Mouse (Mus musculus): ENCODE measurements around the gene Sept11. TPM values are rescaled to one million over a fixed set of nuclear protein-coding genes. Genes with fewer than 3 reads are reported as not detected.
A peak's percentile ranks its signal among the peaks of the same experiment; 100 is the strongest.

Gene Sept11
- total and polyA plus RNA-seq, 3 experiments = 20.4 to 96.1 (median 46.1) TPM

- peaks cover 51% of the 10 kb centered on the region for H3K36me3 ChIP-seq (replicated peaks)
- H3K27me3 ChIP-seq (ENCODE audit: insufficient read depth, low read length) = no peaks in the 10 kb centered on the region
- no peaks in the 10 kb centered on the region for H3K9me3 ChIP-seq (replicated peaks)
- H3K4me1 ChIP-seq (ENCODE audit: insufficient read depth, low read depth, low read length) = peaks cover 35% of the 10 kb centered on the region
- DNase-seq (ENCODE audit: low spot score) = no peak
- no peak for TF ChIP-seq GATA2 (IDR thresholded peaks at IDR 0.05; ENCODE audit: borderline replicate concordance, low read depth, low read length)
- no peak for TF ChIP-seq POLR2AphosphoS5 (IDR thresholded peaks at IDR 0.05; ENCODE audit: insufficient replicate concordance, low read depth, low read length)
- no peak for TF ChIP-seq GATA1 (IDR thresholded peaks at IDR 0.05; ENCODE audit: borderline replicate concordance, low read length)
- no peak for TF ChIP-seq CTCF (IDR thresholded peaks at IDR 0.05; ENCODE audit: low read depth, low read length)
- no peak for TF ChIP-seq TAL1 (conservative IDR thresholded peaks at IDR 0.05; ENCODE audit: low read depth, low read length)
- H3K4me3 ChIP-seq (ENCODE audit: low read depth, low read length) = no peak overlapping the region
- no peak for ATAC-seq (ENCODE audit: extremely low read depth, insufficient number of reproducible peaks, low FRiP score, poor library complexity, severe bottlenecking)
Measured at GRCm38 (mm10) chr5:93128765-93129164, 35.5 kb downstream of the Sept11 start.

DNA sequence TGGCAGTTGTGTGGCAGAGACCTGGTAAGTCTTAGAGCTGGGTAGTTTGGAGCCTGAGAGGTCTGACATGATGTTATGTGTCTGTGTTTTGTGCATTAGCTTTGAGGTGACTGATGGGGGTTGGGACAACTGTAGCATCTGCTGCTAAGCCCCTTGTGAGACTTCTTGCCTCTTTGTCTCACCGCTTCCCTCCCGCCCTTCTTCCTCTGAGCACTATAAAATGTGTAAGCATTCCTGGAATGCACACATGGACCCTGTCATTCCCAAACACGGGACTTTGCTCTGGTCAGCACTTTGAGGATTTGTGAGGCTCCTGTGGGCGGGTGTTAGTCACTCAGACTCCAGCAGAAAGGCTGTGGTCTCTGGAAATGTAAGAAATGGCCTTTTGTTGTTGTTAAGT lies 36.7 kb downstream of the Sept11 start:
- Histone ChIP-seq H3K36me3 (replicated peaks) (peaks cover 42% of the 10 kb centered on the region), H3K9me3 (replicated peaks) (no peaks in the 10 kb centered on the region), H3K27me3 (ENCODE audit: insufficient read depth, low read length) (no peaks in the 10 kb centered on the region), H3K4me3 (ENCODE audit: low read depth, low read length) (no peak overlapping the region), H3K4me1 (ENCODE audit: insufficient read depth, low read depth, low read length) (peaks cover 35% of the 10 kb centered on the region)
- TF ChIP-seq CTCF (IDR thresholded peaks at IDR 0.05; ENCODE audit: low read depth, low read length) (no peak), GATA1 (IDR thresholded peaks at IDR 0.05; ENCODE audit: borderline replicate concordance, low read length) (no peak), TAL1 (conservative IDR thresholded peaks at IDR 0.05; ENCODE audit: low read depth, low read length) (no peak), GATA2 (IDR thresholded peaks at IDR 0.05; ENCODE audit: borderline replicate concordance, low read depth, low read length) (no peak), POLR2AphosphoS5 (IDR thresholded peaks at IDR 0.05; ENCODE audit: insufficient replicate concordance, low read depth, low read length) (no peak)
- no peak for DNase-seq (ENCODE audit: low spot score)
- no peak for ATAC-seq (ENCODE audit: extremely low read depth, insufficient number of reproducible peaks, low FRiP score, poor library complexity, severe bottlenecking)

DNA sequence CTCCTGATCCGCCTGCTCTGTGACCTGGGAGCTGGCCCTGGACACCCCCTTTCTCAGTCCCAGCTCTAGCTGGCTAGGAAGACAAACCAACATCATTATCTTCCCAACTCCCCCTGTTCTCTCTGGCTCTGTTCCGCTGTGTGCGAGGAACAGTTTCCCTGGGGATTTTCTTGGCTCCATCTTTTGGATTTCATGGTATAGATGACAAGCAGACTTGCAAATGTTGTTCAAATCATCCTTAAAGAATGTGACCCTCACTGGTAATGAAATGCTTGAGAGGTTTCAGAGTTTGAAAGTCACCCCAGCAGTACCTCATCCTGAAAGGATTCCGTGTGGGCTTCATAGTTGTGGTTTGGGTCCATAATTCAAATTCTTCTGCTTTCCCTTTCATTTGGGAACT lies 38.2 kb downstream of the Sept11 start:
- Histone ChIP-seq H3K27me3 (ENCODE audit: insufficient read depth, low read length) (no peaks in the 10 kb centered on the region), H3K4me1 (ENCODE audit: insufficient read depth, low read depth, low read length) (peaks cover 31% of the 10 kb centered on the region), H3K36me3 (replicated peaks) (peaks cover 36% of the 10 kb centered on the region), H3K9me3 (replicated peaks) (no peaks in the 10 kb centered on the region), H3K4me3 (ENCODE audit: low read depth, low read length) (no peak overlapping the region)
- DNase-seq (ENCODE audit: low spot score) (no peak), ATAC-seq (ENCODE audit: extremely low read depth, insufficient number of reproducible peaks, low FRiP score, poor library complexity, severe bottlenecking) (no peak)
- TF ChIP-seq GATA1 (IDR thresholded peaks at IDR 0.05; ENCODE audit: borderline replicate concordance, low read length) (no peak), GATA2 (IDR thresholded peaks at IDR 0.05; ENCODE audit: borderline replicate concordance, low read depth, low read length) (no peak), TAL1 (conservative IDR thresholded peaks at IDR 0.05; ENCODE audit: low read depth, low read length) (no peak), POLR2AphosphoS5 (IDR thresholded peaks at IDR 0.05; ENCODE audit: insufficient replicate concordance, low read depth, low read length) (no peak), CTCF (IDR thresholded peaks at IDR 0.05; ENCODE audit: low read depth, low read length) (no peak)

DNA sequence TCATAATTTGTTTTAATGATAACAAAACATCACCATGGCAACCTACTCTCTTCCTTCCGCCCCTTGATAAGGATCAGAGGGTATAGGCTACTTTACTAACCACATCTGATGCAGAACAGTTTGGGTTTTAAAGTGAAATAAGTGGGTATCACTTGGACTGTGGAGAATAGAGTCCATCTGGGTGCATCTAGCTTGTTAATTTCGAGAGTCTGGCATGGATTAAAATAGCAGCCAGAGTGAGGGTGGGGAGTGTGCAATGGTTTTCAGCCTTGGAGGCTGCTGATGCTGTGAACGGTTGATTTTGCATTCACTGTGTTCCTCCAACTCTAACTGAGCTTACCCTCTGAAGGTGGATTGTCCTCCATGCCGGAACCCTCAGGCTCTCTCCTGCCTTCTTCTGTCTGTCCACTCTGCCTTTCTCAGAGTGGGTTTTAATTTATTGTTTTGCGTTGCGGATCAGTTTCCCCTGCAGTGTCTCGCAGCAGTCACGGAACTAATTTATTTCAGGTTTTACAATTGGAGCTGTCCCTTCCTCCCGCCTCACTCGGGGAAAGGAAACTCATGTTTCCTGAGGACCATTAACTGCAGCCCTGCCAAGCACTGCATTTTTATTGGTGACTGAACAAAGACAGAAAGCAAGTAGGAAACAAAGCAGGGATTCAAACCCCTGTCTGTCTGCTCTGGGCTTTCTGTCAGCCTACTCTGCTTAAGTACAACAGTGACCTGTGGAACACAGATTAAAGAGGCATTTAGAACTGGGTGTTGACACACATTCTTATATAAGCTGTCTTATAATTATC lies 40.4 kb downstream of the Sept11 start:
- H3K4me3 ChIP-seq (ENCODE audit: low read depth, low read length) = no peak overlapping the region
- TF ChIP-seq GATA2 (IDR thresholded peaks at IDR 0.05; ENCODE audit: borderline replicate concordance, low read depth, low read length) = no peak
- TF ChIP-seq POLR2AphosphoS5 (IDR thresholded peaks at IDR 0.05; ENCODE audit: insufficient replicate concordance, low read depth, low read length) = no peak
- no peak for TF ChIP-seq CTCF (IDR thresholded peaks at IDR 0.05; ENCODE audit: low read depth, low read length)
- TF ChIP-seq GATA1 (IDR thresholded peaks at IDR 0.05; ENCODE audit: borderline replicate concordance, low read length) = no peak
- no peak for TF ChIP-seq TAL1 (conservative IDR thresholded peaks at IDR 0.05; ENCODE audit: low read depth, low read length)
- ATAC-seq (ENCODE audit: extremely low read depth, insufficient number of reproducible peaks, low FRiP score, poor library complexity, severe bottlenecking) (no peak), DNase-seq (ENCODE audit: low spot score) (no peak)
- H3K4me1 ChIP-seq (ENCODE audit: insufficient read depth, low read depth, low read length) = peaks cover 15% of the 10 kb centered on the region
- H3K27me3 ChIP-seq (ENCODE audit: insufficient read depth, low read length) = no peaks in the 10 kb centered on the region
- peaks cover 42% of the 10 kb centered on the region for H3K36me3 ChIP-seq (replicated peaks)
- H3K9me3 ChIP-seq (replicated peaks) = 0 out of 2 replicates have a peak, but pooled peaks cover 4% of the 10 kb centered on the region

GRCm38 (mm10) chr5:93135368-93136107 lies 42.3 kb downstream of the Sept11 start:
- no peaks in the 10 kb centered on the region for H3K27me3 ChIP-seq (ENCODE audit: insufficient read depth, low read length)
- no peak overlapping the region for H3K4me3 ChIP-seq (ENCODE audit: low read depth, low read length)
- DNase-seq (ENCODE audit: low spot score) = no peak
- peak; percentile 54 for ATAC-seq (ENCODE audit: extremely low read depth, insufficient number of reproducible peaks, low FRiP score, poor library complexity, severe bottlenecking)
- peaks cover 48% of the 10 kb centered on the region for H3K36me3 ChIP-seq (replicated peaks)
- H3K9me3 ChIP-seq (replicated peaks) = peaks cover 6% of the 10 kb centered on the region; the same call in 1 of the 2 replicates
- TF ChIP-seq GATA2 (IDR thresholded peaks at IDR 0.05; ENCODE audit: borderline replicate concordance, low read depth, low read length) = no peak
- peak; percentile 36 for TF ChIP-seq TAL1 (conservative IDR thresholded peaks at IDR 0.05; ENCODE audit: low read depth, low read length)
- peaks cover 12% of the 10 kb centered on the region for H3K4me1 ChIP-seq (ENCODE audit: insufficient read depth, low read depth, low read length)

- TF ChIP-seq GATA1 (IDR thresholded peaks at IDR 0.05; ENCODE audit: borderline replicate concordance, low read length) (no peak), CTCF (IDR thresholded peaks at IDR 0.05; ENCODE audit: low read depth, low read length) (no peak), GATA2 (IDR thresholded peaks at IDR 0.05; ENCODE audit: borderline replicate concordance, low read depth, low read length) (no peak), TAL1 (conservative IDR thresholded peaks at IDR 0.05; ENCODE audit: low read depth, low read length) (no peak), POLR2AphosphoS5 (IDR thresholded peaks at IDR 0.05; ENCODE audit: insufficient replicate concordance, low read depth, low read length) (no peak)
- Histone ChIP-seq H3K27me3 (ENCODE audit: insufficient read depth, low read length) (no peaks in the 10 kb centered on the region), H3K9me3 (replicated peaks) (peaks cover 6% of the 10 kb centered on the region; the same call in 1 of the 2 replicates), H3K4me1 (ENCODE audit: insufficient read depth, low read depth, low read length) (peaks cover 12% of the 10 kb centered on the region), H3K36me3 (replicated peaks) (peaks cover 57% of the 10 kb centered on the region), H3K4me3 (ENCODE audit: low read depth, low read length) (no peak overlapping the region)
- DNase-seq (ENCODE audit: low spot score) (no peak), ATAC-seq (ENCODE audit: extremely low read depth, insufficient number of reproducible peaks, low FRiP score, poor library complexity, severe bottlenecking) (no peak)
Measured at GRCm38 (mm10) chr5:93136956-93137586, 43.8 kb downstream of the Sept11 start.

All from G1E (cell line).